Mouse (Mus musculus): ENCODE measurements around the gene Scn9a. TPM values are rescaled to one million over a fixed set of nuclear protein-coding genes. Genes with fewer than 3 reads are reported as not detected.
A peak's percentile ranks its signal among the peaks of the same experiment; 100 is the strongest.

Scn9a gene
- polyA plus RNA-seq, 1 experiment: not detected

DNA sequence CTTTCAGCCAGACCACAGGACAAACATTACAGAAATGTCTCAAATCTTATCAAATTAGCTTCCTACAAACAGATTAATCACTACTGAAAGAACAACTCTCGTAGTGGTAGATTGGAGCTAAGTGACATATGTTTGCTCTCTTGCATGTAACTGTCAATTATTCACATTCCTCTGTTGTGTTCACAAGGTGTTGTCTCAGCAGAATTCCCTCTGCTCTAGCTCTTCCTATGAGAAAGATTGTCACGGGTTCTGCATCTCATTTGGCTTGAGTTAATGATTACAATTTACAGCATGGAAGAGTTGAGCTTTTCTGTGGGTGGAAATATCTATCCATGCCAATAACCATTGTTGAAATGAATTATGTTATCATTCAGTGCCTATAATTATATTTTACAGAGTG lies 156.4 kb downstream of the Scn9a start:
- H3K4me3 ChIP-seq (ENCODE audit: insufficient read depth, low read depth, low read length): no peak overlapping the region
- TF ChIP-seq POLR2A (IDR thresholded peaks at IDR 0.05; ENCODE audit: insufficient read depth, low read depth, low read length) (no peak), CTCF (IDR thresholded peaks at IDR 0.05; ENCODE audit: insufficient read depth, low read depth, low read length) (no peak)
- WGBS: 76% methylated on average over 2 of the region's 2 CpGs

DNA sequence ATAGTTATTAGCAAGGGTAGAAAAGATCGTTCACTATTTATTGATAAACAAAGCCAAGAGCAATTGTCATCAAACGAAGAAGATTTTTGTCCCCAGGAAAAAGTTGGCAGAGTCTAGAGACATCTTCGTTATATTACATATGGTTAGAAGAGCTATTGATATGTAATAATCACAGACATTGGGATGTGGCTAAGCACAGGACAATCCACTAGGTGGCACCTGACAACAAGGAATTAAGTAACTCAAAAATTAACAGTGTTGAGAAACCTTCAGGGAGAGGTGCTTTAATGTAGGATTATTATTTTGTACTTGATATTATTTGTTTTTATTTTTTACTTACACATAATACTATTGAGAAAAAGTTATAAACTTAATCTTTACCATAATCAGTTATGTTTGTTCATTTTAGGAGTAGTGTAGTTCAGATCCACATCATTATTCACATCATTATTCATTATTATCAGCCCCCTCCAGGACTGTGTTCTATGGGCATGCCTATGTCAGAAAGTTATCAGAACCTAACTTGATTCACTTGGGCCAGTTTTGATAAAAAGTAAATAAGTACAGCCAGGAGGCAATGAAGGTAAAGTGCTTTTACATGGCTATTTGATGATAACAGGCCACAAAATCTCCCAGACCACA lies 161.5 kb downstream of the Scn9a start:
- no peak overlapping the region for H3K27ac ChIP-seq (ENCODE audit: insufficient read depth, low read depth, low read length)
- TF ChIP-seq CTCF (IDR thresholded peaks at IDR 0.05; ENCODE audit: insufficient read depth, low read depth, low read length) (no peak), POLR2A (IDR thresholded peaks at IDR 0.05; ENCODE audit: insufficient read depth, low read depth, low read length) (no peak)
- no peak overlapping the region for H3K4me3 ChIP-seq (ENCODE audit: insufficient read depth, low read depth, low read length)
- 44% methylated on average over 3 of the region's 3 CpGs for WGBS
- H3K4me1 ChIP-seq (ENCODE audit: control insufficient read depth, insufficient read depth, low read length): no peaks in the 10 kb centered on the region

More for the DNA sequence above, 156.4 kb downstream of the Scn9a start:
- H3K4me1 ChIP-seq (ENCODE audit: control insufficient read depth, insufficient read depth, low read length): no peaks in the 10 kb centered on the region
- H3K27ac ChIP-seq (ENCODE audit: insufficient read depth, low read depth, low read length): no peak overlapping the region

DNA sequence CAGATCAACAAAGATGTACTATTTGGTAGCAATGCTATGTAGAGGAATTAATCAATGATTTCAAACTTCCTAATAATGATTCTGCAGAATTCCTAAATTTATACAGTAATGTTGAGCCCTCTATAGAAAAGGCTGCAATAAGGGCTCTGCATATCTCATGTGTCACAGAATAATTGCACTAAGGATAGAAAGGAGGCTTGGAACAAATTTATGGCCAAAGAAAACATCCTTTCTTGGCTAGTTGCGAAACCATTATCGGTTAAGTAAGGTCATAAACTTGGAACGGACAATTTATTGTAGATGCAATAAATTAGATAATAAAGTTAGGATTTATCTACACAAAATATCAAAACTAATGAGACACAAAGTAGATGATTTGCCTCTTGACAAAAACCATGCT lies 169.3 kb downstream of the Scn9a start:
- Histone ChIP-seq H3K4me1 (ENCODE audit: control insufficient read depth, insufficient read depth, low read length) (no peaks in the 10 kb centered on the region), H3K27ac (ENCODE audit: insufficient read depth, low read depth, low read length) (no peak overlapping the region), H3K4me3 (ENCODE audit: insufficient read depth, low read depth, low read length) (no peak overlapping the region)
- TF ChIP-seq POLR2A (IDR thresholded peaks at IDR 0.05; ENCODE audit: insufficient read depth, low read depth, low read length) (no peak), CTCF (IDR thresholded peaks at IDR 0.05; ENCODE audit: insufficient read depth, low read depth, low read length) (no peak)
- WGBS: 94% methylated on average over 3 of the region's 3 CpGs

DNA sequence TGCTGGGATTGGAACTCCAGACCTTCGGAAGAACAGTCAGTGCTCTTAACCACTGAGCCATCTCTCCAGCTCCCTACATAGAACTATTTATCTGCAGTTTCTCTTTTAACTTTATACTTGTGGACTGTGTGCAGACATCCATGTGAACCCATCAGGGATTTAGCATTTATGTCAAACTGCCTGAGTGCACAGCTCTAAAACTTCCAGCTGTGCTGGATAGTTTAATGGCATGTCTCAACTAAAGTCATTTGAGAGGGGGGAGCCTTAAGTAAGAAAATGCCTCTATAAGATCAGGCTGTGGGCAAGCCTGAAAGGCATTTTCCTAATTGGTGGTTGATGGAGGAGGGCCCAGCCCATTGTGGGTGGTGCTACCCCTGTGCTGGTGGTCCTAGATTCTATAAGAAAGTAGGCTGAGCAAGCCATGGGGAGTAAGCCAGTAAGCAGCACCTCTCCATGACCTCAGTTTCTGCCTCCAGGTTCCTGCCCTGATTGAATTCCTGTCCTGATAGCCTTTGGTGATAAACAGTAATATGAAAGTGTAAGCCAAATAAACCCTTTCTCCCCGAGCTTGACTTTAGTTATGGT lies 169.8 kb downstream of the Scn9a start:
- WGBS: 91% methylated on average over 2 of the region's 2 CpGs
- TF ChIP-seq POLR2A (IDR thresholded peaks at IDR 0.05; ENCODE audit: insufficient read depth, low read depth, low read length) (no peak), CTCF (IDR thresholded peaks at IDR 0.05; ENCODE audit: insufficient read depth, low read depth, low read length) (no peak)
- no peak overlapping the region for H3K27ac ChIP-seq (ENCODE audit: insufficient read depth, low read depth, low read length)
- no peaks in the 10 kb centered on the region for H3K4me1 ChIP-seq (ENCODE audit: control insufficient read depth, insufficient read depth, low read length)
- no peak overlapping the region for H3K4me3 ChIP-seq (ENCODE audit: insufficient read depth, low read depth, low read length)

DNA sequence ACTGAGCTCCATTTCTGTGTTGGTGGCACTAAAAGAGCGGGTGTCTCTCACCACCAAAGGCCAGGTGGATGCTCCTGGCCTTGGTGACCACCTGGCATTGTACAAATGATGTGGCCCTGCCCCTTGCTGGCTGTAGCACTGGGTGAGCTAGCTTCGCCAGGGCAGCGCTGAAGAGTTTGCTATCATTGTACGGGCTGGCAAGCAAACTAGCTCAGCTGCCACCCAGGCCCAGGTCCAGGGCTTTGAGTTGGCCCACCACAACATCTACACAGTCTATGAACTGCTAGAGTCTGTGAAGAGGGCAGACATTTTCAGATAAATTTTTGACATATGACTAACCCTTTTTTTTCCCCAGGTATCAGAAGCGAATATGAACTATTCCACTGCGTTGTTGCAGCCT lies 170.8 kb downstream of the Scn9a start:
- H3K4me1 ChIP-seq (ENCODE audit: control insufficient read depth, insufficient read depth, low read length): no peaks in the 10 kb centered on the region
- TF ChIP-seq POLR2A (IDR thresholded peaks at IDR 0.05; ENCODE audit: insufficient read depth, low read depth, low read length): no peak
- TF ChIP-seq CTCF (IDR thresholded peaks at IDR 0.05; ENCODE audit: insufficient read depth, low read depth, low read length): no peak
- 91% methylated on average over 6 of the region's 6 CpGs for WGBS
- no peak overlapping the region for H3K27ac ChIP-seq (ENCODE audit: insufficient read depth, low read depth, low read length)
- H3K4me3 ChIP-seq (ENCODE audit: insufficient read depth, low read depth, low read length): no peak overlapping the region

DNA sequence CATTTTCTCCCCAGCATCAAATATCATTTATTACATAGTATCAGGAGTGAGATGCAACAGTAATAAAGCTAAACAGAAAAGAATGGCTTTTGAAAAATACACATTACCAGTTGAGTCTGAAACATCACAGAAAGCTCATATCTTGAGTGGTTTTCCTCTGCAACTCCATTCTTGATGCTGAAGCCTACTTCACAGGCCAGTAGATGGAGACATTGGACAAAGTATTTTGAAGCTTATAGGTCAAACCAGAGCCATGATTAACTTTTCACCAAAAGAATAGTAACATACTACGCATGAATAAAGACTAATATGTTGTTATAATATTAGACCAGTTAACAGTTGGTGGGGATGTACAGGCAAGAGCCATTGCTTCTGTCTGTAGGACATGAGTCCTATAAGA lies 172.3 kb downstream of the Scn9a start:
- no peak overlapping the region for H3K4me3 ChIP-seq (ENCODE audit: insufficient read depth, low read depth, low read length)
- H3K27ac ChIP-seq (ENCODE audit: insufficient read depth, low read depth, low read length): no peak overlapping the region
- 83% methylated on average over 1 of the region's 1 CpGs for WGBS
- H3K4me1 ChIP-seq (ENCODE audit: control insufficient read depth, insufficient read depth, low read length): no peaks in the 10 kb centered on the region
- no peak for TF ChIP-seq CTCF (IDR thresholded peaks at IDR 0.05; ENCODE audit: insufficient read depth, low read depth, low read length)
- no peak for TF ChIP-seq POLR2A (IDR thresholded peaks at IDR 0.05; ENCODE audit: insufficient read depth, low read depth, low read length)

DNA sequence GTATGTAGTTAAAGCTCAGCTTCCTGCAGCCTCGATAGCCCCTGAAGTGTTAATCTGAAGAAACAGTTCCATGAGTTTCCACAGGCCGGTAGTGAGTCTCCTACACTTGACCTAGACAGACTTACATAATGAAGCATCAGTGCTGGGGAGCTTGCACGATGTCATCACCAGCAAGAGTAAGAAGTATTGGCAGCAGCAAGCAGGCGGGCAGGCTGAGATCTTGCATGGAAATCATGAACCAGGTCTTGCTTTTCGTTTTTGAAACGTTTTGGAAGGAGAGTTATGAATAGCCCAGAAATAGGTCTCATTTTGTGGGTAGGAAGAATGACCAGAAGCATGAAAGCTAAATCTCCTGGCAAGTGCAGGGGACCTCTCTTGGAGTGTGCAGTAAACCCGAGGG lies 194.1 kb downstream of the Scn9a start, which contains the start of gene Scn1a:
Scn1a (minus strand) TSS at position 130 of the 400 bp plus-strand sequence.
- Histone ChIP-seq H3K4me1 (ENCODE audit: control insufficient read depth, insufficient read depth, low read length) (no peaks in the 10 kb centered on the region; the same call in 1 of the 2 replicates), H3K27ac (ENCODE audit: insufficient read depth, low read depth, low read length) (peak within 1 kb of the TSS; percentile 6), H3K4me3 (ENCODE audit: insufficient read depth, low read depth, low read length) (peak within 1 kb of the TSS; percentile 37)
- TF ChIP-seq CTCF (IDR thresholded peaks at IDR 0.05; ENCODE audit: insufficient read depth, low read depth, low read length): no peak
- no peak for TF ChIP-seq POLR2A (IDR thresholded peaks at IDR 0.05; ENCODE audit: insufficient read depth, low read depth, low read length)
- WGBS: 25% methylated on average over 7 of the region's 7 CpGs

DNA sequence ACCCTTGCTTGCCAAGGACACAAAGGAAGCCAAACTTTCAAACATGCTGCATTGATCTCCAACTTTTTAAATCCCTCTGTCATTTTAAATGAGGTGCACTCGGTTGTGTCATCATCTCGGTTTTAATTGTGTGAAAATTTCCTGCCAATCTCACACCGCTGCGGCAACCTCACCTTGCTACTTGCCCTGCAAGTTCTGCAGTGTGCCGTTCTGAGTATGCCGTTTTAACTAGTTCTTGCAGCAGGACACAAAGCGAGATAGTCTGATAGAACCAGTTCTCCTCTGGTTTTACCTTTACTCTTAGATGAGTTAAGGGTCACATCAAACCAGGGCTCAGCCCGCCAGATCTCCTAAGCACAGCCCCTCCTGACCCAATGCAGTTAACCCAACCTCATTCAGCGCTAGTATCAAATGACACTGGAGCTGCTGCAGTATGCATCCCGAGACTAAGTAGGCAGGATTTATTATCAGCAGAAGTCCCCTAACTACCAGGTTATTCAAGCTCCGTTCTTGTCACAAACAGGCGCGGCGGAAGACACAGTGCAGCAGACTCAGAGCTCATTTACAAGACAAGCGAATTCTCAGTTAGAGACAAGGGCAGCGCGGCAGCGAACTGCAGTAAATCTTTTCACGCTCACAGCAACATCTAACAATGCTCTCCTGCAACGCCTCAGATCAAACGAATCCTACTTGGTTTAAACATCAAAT lies 194.8 kb downstream of the Scn9a start:
- H3K4me3 ChIP-seq (ENCODE audit: insufficient read depth, low read depth, low read length): peak overlapping the region; percentile 37
- no peak for TF ChIP-seq CTCF (IDR thresholded peaks at IDR 0.05; ENCODE audit: insufficient read depth, low read depth, low read length)
- TF ChIP-seq POLR2A (IDR thresholded peaks at IDR 0.05; ENCODE audit: insufficient read depth, low read depth, low read length): no peak
- 20% methylated on average over 21 of the region's 21 CpGs for WGBS
- H3K27ac ChIP-seq (ENCODE audit: insufficient read depth, low read depth, low read length): no peak overlapping the region
- H3K4me1 ChIP-seq (ENCODE audit: control insufficient read depth, insufficient read depth, low read length): no peaks in the 10 kb centered on the region; the same call in 1 of the 2 replicates

DNA sequence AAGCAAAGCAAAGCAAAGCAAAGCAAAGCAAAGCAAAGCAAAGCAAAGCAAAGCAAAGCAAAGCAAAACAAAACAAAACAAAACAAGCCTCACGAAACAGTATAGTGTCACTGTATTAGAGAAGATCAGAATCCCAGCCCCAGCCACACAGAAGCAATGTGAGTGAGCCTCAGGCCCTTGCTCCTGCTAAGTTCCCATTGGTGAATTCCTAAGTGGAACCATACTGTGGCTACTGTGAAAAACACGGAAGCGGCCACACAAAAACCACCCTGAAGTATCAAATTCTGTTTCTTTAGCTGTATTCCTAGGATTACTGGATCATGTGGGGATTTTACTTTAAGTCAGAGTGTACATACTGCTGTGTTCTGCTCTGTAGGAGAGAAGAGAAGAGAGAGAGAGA lies 198.5 kb downstream of the Scn9a start:
- Histone ChIP-seq H3K27ac (ENCODE audit: insufficient read depth, low read depth, low read length) (no peak overlapping the region), H3K4me1 (ENCODE audit: control insufficient read depth, insufficient read depth, low read length) (no peaks in the 10 kb centered on the region; the same call in 1 of the 2 replicates), H3K4me3 (ENCODE audit: insufficient read depth, low read depth, low read length) (no peak overlapping the region)
- TF ChIP-seq CTCF (IDR thresholded peaks at IDR 0.05; ENCODE audit: insufficient read depth, low read depth, low read length): no peak
- no peak for TF ChIP-seq POLR2A (IDR thresholded peaks at IDR 0.05; ENCODE audit: insufficient read depth, low read depth, low read length)
- WGBS: 63% methylated on average over 3 of the region's 3 CpGs

Other genes starting within 250 kb of the Scn9a start
- 96.8 TPM in 1 of 2 replicates, not detected in the other for gene Scn1a, start 194.1 kb downstream of the Scn9a start, polyA plus RNA-seq (2012; ENCODE audit: insufficient read depth, insufficient read length, low replicate concordance, missing spikeins)
- not detected in 2 replicates for gene Scn7a, start 150.0 kb upstream of the Scn9a start, polyA plus RNA-seq (2012; ENCODE audit: insufficient read depth, insufficient read length, low replicate concordance, missing spikeins)

All from olfactory bulb, adult 2 months (tissue).